Mouse (Mus musculus): ENCODE measurements around the gene Gm11099.

Gene Gm11099

GRCm38 (mm10) chr2:58859134-58859533, at the start of gene Gm11099:
Gene Gm11099, plus strand, starts transcription at chr2:58859434.
- DNase-seq (ENCODE audit: low spot score in 2 of 2): no peak

- no peak for DNase-seq (ENCODE audit: low spot score in 2 of 2)
These were observed 46.3 kb upstream of the Gm11099 start for GRCm38 (mm10) chr2:58812941-58813340.

DNA sequence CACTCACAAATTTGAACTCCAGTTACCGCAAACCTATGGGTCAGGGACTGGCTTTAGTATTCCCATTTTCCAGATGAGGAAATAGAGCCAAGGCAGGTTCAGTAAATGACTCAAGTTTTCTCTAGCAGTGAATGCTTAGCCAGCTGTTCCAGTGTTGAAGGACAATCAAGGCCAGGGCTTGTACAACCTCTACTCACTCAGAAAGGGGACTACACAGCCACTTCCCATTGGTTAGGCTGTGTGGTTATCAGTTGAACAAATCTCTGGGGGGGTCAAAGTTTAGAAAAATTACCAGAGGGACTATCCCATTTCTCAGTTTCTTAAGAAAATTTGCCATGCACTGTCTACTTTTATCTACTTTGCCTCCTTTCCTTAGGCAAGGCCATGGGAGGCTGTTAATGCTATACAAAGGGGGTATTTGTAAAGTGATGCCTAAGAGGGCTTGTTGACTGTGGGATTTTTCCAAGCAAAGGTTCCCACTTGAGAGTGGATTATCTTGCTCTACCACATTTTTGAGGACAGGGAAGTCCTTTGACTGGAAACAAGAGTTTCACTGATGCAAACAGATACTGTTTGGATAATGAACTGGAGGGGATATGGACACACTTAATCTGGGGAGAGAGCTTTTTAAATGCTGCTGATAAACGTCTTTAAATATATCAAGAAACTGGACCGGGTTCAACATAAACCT, 30.2 kb upstream of the Gm11099 start:
- DNase-seq (ENCODE audit: low spot score in 2 of 2): no peak

DNA sequence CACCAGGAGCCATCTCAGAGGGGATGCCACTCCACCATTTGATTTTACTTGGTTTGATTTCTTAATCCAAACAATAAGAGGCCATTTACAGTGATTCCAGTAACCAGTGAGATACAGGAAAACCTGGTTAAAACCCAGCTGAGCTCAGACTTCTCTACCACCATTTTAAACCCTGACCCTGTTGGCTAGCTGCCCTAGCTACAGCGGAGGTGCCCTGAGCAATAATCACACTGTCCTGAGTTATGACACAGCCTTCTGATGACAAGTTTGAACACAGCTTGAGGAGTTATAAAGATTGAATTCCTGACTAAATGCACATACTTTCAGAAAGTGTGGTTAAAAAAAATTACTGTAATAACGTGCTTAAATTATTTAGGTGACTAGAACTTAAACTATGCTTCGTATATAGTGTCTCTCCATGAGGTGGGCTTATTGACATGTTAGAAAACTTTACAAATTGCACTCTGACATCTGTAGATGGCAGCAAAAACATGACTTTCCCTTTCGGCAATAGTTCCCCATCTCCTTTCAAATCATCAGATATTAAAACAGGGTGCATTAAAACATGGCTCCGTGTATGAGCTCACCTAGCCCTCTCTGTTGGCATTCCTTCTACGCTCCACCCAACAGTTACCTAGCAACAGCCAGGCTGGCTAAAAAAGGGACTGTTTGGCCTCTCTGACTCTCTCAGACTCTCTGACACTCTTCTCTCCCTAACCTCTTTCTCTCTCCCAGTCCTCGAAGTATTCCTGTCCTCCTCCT, 29.1 kb upstream of the Gm11099 start:
- no peak for DNase-seq (ENCODE audit: low spot score in 2 of 2)

GRCm38 (mm10) chr2:58832253-58832980, 26.8 kb upstream of the Gm11099 start:
- no peak for DNase-seq (ENCODE audit: low spot score in 2 of 2)

GRCm38 (mm10) chr2:58841021-58841420, 18.2 kb upstream of the Gm11099 start:
- no peak for DNase-seq (ENCODE audit: low spot score in 2 of 2)

- no peak for DNase-seq (ENCODE audit: low spot score in 2 of 2)
These were observed 16.8 kb upstream of the Gm11099 start for GRCm38 (mm10) chr2:58842443-58842842.

DNA sequence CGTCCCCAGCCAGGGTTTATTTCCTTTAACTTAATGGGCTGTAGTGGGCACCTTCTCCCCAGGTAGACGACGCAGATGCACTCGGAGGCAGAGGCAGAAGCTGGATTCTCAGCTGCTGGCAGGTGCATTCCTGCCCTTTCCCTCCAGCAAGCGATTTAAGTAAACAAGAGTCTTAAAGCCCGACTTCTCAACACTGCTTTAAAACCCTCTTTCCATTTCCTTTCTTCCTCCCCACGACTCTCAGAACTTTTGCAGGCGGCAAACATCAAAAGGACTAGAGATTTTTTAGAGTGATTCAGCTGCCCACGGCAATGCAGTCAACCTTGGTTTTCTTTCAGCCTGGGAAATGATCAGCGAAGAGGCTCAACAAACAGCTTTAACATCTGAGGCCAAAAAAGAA, 14.7 kb upstream of the Gm11099 start:
- DNase-seq (ENCODE audit: low spot score in 2 of 2): no peak

GRCm38 (mm10) chr2:58879876-58880275, 20.6 kb downstream of the Gm11099 start:
- DNase-seq (ENCODE audit: low spot score in 2 of 2): no peak

DNA sequence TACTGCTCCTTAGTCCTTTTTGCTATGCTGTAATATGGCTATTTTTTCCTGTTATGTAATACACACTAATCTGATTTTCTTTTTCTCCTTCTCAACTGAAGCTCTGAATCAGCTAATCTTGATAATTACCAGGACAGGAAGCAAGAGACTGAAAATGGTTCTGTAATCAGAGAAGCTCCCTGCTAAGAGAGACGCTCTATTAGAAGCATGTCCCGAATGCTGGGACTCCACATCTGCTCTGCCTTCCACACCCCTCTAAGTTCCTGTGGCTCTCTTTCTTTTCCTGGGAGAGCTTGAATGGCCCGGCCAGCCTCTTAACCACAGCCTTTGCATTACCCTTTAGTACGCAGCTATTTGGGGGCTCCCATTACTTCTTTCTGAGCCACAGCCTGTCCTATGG, 45.8 kb downstream of the Gm11099 start:
- DNase-seq (ENCODE audit: low spot score in 2 of 2): no peak

DNA sequence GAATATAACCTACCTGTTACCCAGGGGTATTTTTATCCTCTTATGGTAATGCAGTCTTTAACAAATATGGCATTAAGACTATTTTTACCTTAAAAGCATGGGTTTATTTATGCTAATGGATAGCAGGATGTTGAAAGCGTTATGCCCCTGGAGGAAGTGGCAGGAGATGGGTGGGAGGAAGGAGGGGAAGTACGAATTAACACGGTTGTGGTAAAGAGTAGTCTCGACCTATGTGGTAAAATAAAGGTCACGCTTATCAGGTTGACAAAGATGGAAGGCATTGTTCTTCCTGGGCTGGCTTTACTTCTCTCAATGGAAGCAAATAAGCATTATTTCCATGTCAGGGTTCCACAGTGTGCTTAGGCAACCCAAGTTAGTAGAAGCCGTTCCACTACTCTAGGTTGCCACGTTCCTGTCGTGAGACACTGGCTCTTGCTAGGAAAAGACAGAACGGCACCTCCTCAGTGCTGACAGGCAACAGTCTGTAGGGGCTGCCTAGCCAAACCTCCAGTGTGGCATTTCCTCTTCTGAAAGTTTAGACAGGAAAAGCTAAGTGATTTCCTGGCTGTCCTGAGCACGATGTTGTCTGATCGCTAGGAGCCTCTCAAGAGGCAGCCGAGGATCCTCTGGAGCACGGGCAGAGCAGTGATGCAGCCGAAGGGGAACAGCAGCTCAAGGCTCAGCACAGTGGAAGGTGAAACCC, 47.7 kb downstream of the Gm11099 start:
- no peak for DNase-seq (ENCODE audit: low spot score in 2 of 2)

DNA sequence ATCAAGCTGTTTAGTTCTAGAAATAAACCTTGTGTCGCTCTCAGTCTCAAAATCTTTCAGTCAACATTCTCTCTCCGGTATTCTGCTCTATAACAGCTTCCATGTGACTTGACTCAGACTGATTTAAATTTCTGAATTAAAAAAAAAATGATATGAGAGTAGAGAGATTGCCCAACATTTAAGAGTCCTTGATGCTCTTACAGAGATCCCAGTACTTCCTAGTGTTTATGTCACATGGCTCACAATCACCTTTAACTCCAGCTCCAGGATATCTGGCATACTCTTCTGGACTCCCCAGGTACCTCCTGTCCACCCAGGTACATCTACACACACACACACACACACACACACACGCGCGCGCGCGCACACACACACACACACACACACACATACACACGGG, 53.1 kb downstream of the Gm11099 start:
- DNase-seq (ENCODE audit: low spot score in 2 of 2): no peak

DNA sequence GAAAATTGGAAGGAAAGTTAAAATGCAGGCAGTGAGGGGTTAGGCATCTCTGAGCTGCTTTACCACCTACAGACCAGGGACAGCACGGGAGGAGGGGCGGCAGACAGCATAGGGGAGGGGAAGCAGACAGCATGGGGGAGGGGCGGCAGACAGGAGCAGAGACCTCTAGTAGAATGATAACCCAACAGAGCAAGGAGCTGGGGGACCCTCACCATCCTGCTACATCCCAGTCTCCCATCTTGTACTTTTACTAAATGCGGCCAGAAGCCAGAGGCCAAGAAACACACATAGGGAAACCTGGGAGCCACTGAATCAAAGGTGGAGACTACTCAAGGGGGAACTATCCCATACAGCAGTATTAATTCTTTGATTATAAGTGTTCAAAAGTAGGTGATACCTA, 59.1 kb downstream of the Gm11099 start:
- no peak for DNase-seq (ENCODE audit: low spot score in 2 of 2)

- DNase-seq (ENCODE audit: low spot score in 2 of 2): no peak
These were observed 66.3 kb downstream of the Gm11099 start for GRCm38 (mm10) chr2:58925551-58925950.

- no peak for DNase-seq (ENCODE audit: low spot score in 2 of 2)
These were observed 82.1 kb downstream of the Gm11099 start for GRCm38 (mm10) chr2:58941361-58941760.

GRCm38 (mm10) chr2:58948796-58949195, 89.6 kb downstream of the Gm11099 start:
- no peak for DNase-seq (ENCODE audit: low spot score in 2 of 2)

DNA sequence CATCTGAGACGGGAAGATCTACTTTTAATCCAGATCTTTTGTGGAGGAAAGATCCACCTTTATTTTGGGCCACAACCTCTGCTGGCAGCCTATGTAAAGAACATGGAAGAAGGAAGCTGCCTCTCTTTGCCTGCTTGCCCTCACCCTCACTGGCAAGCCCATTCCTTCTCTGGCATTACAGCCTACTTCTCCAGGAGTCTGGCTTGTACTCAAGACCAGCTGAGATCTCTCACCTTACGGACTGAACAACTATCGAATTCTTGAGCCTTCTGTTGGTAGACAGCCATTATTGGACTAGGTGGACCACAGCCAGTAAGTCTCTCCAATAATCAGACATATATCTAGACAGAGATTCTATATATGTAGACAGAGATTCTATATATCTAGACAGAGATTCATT, 92.9 kb downstream of the Gm11099 start:
- no peak for DNase-seq (ENCODE audit: low spot score in 2 of 2)

GRCm38 (mm10) chr2:58956351-58956750, 97.1 kb downstream of the Gm11099 start:
- DNase-seq (ENCODE audit: low spot score in 2 of 2): no peak

DNA sequence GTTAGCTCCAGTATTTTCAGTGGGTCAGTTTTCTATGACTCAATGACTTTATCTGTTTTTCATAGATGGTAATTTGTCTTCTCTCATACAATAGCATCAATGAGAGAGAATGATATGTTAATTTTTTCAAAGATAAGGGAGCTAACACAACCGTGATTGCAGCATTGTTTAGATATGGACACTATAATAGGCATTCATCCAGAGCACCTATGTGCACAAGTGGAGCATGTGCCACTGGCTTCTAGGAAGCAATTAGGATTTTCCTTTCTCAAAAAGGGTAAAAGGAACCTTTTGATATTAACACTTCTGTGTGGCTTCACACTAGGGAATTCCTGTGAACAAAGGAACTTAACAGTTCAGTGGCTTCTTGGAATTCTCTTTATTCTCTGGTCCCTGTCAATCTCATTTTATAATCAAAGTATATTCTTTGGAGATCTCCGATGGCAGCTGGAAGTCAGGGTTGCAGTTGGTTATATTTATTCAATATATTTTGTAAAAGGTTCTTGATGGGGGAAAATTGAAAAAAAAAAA, 97.6 kb downstream of the Gm11099 start:
- DNase-seq (ENCODE audit: low spot score in 2 of 2): no peak
